Mouse (Mus musculus): Measurements from ENCODE around the gene Fads3. TPM values are rescaled to one million over a fixed set of nuclear protein-coding genes. Genes with fewer than 3 reads are reported as not detected.

Gene Fads3
- polyA plus RNA-seq, 1 experiment from 2014 or later = 17.2 TPM

- Histone ChIP-seq H3K4me3 (replicated peaks) (no peak overlapping the region), H3K36me3 (peaks cover 51% of the 10 kb centered on the region), H3K4me1 (no peaks in the 10 kb centered on the region), H3K27ac (no peak overlapping the region), H3K4me2 (no peak overlapping the region), H3K27me3 (replicated peaks) (no peaks in the 10 kb centered on the region), H3K9me3 (no peaks in the 10 kb centered on the region), H3K9ac (no peak overlapping the region)
- ATAC-seq (ENCODE audit: insufficient read depth, low FRiP score, low read depth) = no peak
- 68% methylated on average over 3 of the region's 3 CpGs for WGBS
Observed at GRCm38 (mm10) chr19:10082105-10082504, 40.7 kb downstream of the Fads3 start.

- Histone ChIP-seq H3K4me3 (replicated peaks) (no peak overlapping the region), H3K36me3 (peaks cover 35% of the 10 kb centered on the region), H3K4me1 (no peaks in the 10 kb centered on the region), H3K9me3 (no peaks in the 10 kb centered on the region), H3K9ac (no peak overlapping the region), H3K4me2 (no peak overlapping the region), H3K27ac (no peak overlapping the region), H3K27me3 (replicated peaks) (no peaks in the 10 kb centered on the region)
- no peak for ATAC-seq (ENCODE audit: insufficient read depth, low FRiP score, low read depth)
- WGBS = 71% methylated on average over 9 of the region's 9 CpGs
Observed at GRCm38 (mm10) chr19:10085454-10085853, 44.1 kb downstream of the Fads3 start.

GRCm38 (mm10) chr19:10086976-10087375, 45.6 kb downstream of the Fads3 start:
- 92% methylated on average over 4 of the region's 4 CpGs for WGBS
- no peak overlapping the region for H3K4me2 ChIP-seq
- H3K27ac ChIP-seq = no peak overlapping the region
- no peaks in the 10 kb centered on the region for H3K9me3 ChIP-seq
- no peaks in the 10 kb centered on the region for H3K27me3 ChIP-seq (replicated peaks)
- peaks cover 47% of the 10 kb centered on the region for H3K36me3 ChIP-seq
- H3K4me3 ChIP-seq (replicated peaks) = no peak overlapping the region
- H3K9ac ChIP-seq = no peak overlapping the region
- no peaks in the 10 kb centered on the region for H3K4me1 ChIP-seq
- ATAC-seq (ENCODE audit: insufficient read depth, low FRiP score, low read depth) = no peak

- 76% methylated on average over 4 of the region's 4 CpGs for WGBS
Observed at GRCm38 (mm10) chr19:10093829-10094228, 52.5 kb downstream of the Fads3 start.

GRCm38 (mm10) chr19:10094695-10095094, 53.3 kb downstream of the Fads3 start:
- Histone ChIP-seq H3K9me3 (no peaks in the 10 kb centered on the region), H3K36me3 (peaks cover 23% of the 10 kb centered on the region), H3K9ac (no peak overlapping the region), H3K4me2 (no peak overlapping the region), H3K4me3 (replicated peaks) (no peak overlapping the region), H3K27me3 (replicated peaks) (no peaks in the 10 kb centered on the region), H3K27ac (peak overlapping the region; percentile 26; the same call in 1 of the 2 replicates), H3K4me1 (peaks cover 14% of the 10 kb centered on the region)
- peak; percentile 70; the same call in 1 of the 2 replicates for ATAC-seq (ENCODE audit: insufficient read depth, low FRiP score, low read depth)
- WGBS = 63% methylated on average over 4 of the region's 4 CpGs

More at GRCm38 (mm10) chr19:10093829-10094228, 52.5 kb downstream of the Fads3 start:
- H3K4me3 ChIP-seq (replicated peaks) = no peak overlapping the region
- no peak overlapping the region for H3K9ac ChIP-seq
- H3K4me1 ChIP-seq = peaks cover 12% of the 10 kb centered on the region; the same call in 1 of the 2 replicates
- H3K36me3 ChIP-seq = peaks cover 30% of the 10 kb centered on the region
- ATAC-seq (ENCODE audit: insufficient read depth, low FRiP score, low read depth) = no peak
- no peak overlapping the region for H3K4me2 ChIP-seq
- no peak overlapping the region for H3K27ac ChIP-seq
- no peaks in the 10 kb centered on the region for H3K9me3 ChIP-seq
- H3K27me3 ChIP-seq (replicated peaks) = no peaks in the 10 kb centered on the region

- Histone ChIP-seq H3K4me2 (no peak overlapping the region), H3K9me3 (no peaks in the 10 kb centered on the region)
- no peak for ATAC-seq (ENCODE audit: insufficient read depth, low FRiP score, low read depth)
Observed at GRCm38 (mm10) chr19:10096371-10096876, 55.1 kb downstream of the Fads3 start.

GRCm38 (mm10) chr19:10097826-10098225, 56.5 kb downstream of the Fads3 start:
- no peak for ATAC-seq (ENCODE audit: insufficient read depth, low FRiP score, low read depth)
- no peak overlapping the region for H3K4me3 ChIP-seq (replicated peaks)
- no peaks in the 10 kb centered on the region for H3K27me3 ChIP-seq (replicated peaks)
- H3K4me2 ChIP-seq = no peak overlapping the region
- peaks cover 3% of the 10 kb centered on the region; the same call in 1 of the 2 replicates for H3K36me3 ChIP-seq
- no peak overlapping the region for H3K27ac ChIP-seq
- H3K4me1 ChIP-seq = peaks cover 18% of the 10 kb centered on the region
- WGBS = 80% methylated on average over 5 of the region's 5 CpGs
- no peak overlapping the region for H3K9ac ChIP-seq
- H3K9me3 ChIP-seq = no peaks in the 10 kb centered on the region

More at GRCm38 (mm10) chr19:10096371-10096876, 55.1 kb downstream of the Fads3 start:
- 75% methylated on average over 2 of the region's 2 CpGs for WGBS
- Histone ChIP-seq H3K36me3 (peaks cover 10% of the 10 kb centered on the region; the same call in 1 of the 2 replicates), H3K9ac (no peak overlapping the region), H3K4me3 (replicated peaks) (no peak overlapping the region), H3K27me3 (replicated peaks) (no peaks in the 10 kb centered on the region), H3K4me1 (peaks cover 18% of the 10 kb centered on the region), H3K27ac (no peak overlapping the region)

- H3K36me3 ChIP-seq = no peaks in the 10 kb centered on the region
- ATAC-seq (ENCODE audit: insufficient read depth, low FRiP score, low read depth) = peak; percentile 56
- H3K4me2 ChIP-seq = peak overlapping the region; percentile 64
- no peaks in the 10 kb centered on the region for H3K9me3 ChIP-seq
- peak overlapping the region; percentile 95 for H3K27ac ChIP-seq
- H3K4me1 ChIP-seq = peaks cover 8% of the 10 kb centered on the region
- peak overlapping the region; percentile 73 for H3K9ac ChIP-seq
- no peaks in the 10 kb centered on the region for H3K27me3 ChIP-seq (replicated peaks)
- under 1% methylated on average over 21 of the region's 21 CpGs for WGBS
- H3K4me3 ChIP-seq (replicated peaks) = peak overlapping the region; percentile 76
Observed at GRCm38 (mm10) chr19:10100631-10101071, 59.3 kb downstream of the Fads3 start.

GRCm38 (mm10) chr19:10101341-10102053, 60.1 kb downstream of the Fads3 start, which contains the start of gene Fads2:
Gene Fads2 (minus strand): TSS chr19:10101746.
- Histone ChIP-seq H3K27me3 (replicated peaks) (no peaks in the 10 kb centered on the region), H3K9ac (peak within 1 kb of the TSS; percentile 73), H3K27ac (peak within 1 kb of the TSS; percentile 95), H3K36me3 (no peaks in the 10 kb centered on the region), H3K4me2 (peak within 1 kb of the TSS; percentile 64), H3K4me1 (peaks cover 6% of the 10 kb centered on the region), H3K4me3 (replicated peaks) (peak within 1 kb of the TSS; percentile 76), H3K9me3 (no peaks in the 10 kb centered on the region)
- peak; percentile 92 for ATAC-seq (ENCODE audit: insufficient read depth, low FRiP score, low read depth)
- WGBS = under 1% methylated on average over 52 of the region's 57 CpGs

- ATAC-seq (ENCODE audit: insufficient read depth, low FRiP score, low read depth) = no peak
- WGBS = 4% methylated on average over 25 of the region's 25 CpGs
- H3K36me3 ChIP-seq = no peaks in the 10 kb centered on the region
Observed at GRCm38 (mm10) chr19:10102054-10102700, 60.8 kb downstream of the Fads3 start.

GRCm38 (mm10) chr19:10104234-10104633, 62.9 kb downstream of the Fads3 start:
- peaks cover 6% of the 10 kb centered on the region for H3K4me1 ChIP-seq
- no peaks in the 10 kb centered on the region for H3K27me3 ChIP-seq (replicated peaks)
- no peaks in the 10 kb centered on the region for H3K9me3 ChIP-seq
- no peak for ATAC-seq (ENCODE audit: insufficient read depth, low FRiP score, low read depth)
- no peak overlapping the region for H3K27ac ChIP-seq
- no peak overlapping the region for H3K9ac ChIP-seq
- H3K36me3 ChIP-seq = no peaks in the 10 kb centered on the region
- 80% methylated on average over 6 of the region's 6 CpGs for WGBS
- H3K4me3 ChIP-seq (replicated peaks) = no peak overlapping the region
- no peak overlapping the region for H3K4me2 ChIP-seq

More at GRCm38 (mm10) chr19:10102054-10102700, 60.8 kb downstream of the Fads3 start:
- H3K9ac ChIP-seq = peak overlapping the region; percentile 46
- peak overlapping the region; percentile 95 for H3K27ac ChIP-seq
- H3K4me2 ChIP-seq = peak overlapping the region; percentile 64
- peaks cover 6% of the 10 kb centered on the region for H3K4me1 ChIP-seq
- no peaks in the 10 kb centered on the region for H3K27me3 ChIP-seq (replicated peaks)
- peak overlapping the region; percentile 76 for H3K4me3 ChIP-seq (replicated peaks)
- no peaks in the 10 kb centered on the region for H3K9me3 ChIP-seq

- 78% methylated on average over 10 of the region's 10 CpGs for WGBS
- ATAC-seq (ENCODE audit: insufficient read depth, low FRiP score, low read depth) = no peak
- Histone ChIP-seq H3K9me3 (no peaks in the 10 kb centered on the region), H3K27me3 (replicated peaks) (no peaks in the 10 kb centered on the region), H3K36me3 (no peaks in the 10 kb centered on the region), H3K4me1 (no peaks in the 10 kb centered on the region; the same call in 1 of the 2 replicates), H3K4me2 (no peak overlapping the region), H3K4me3 (replicated peaks) (no peak overlapping the region), H3K9ac (no peak overlapping the region), H3K27ac (no peak overlapping the region)
Observed at GRCm38 (mm10) chr19:10105034-10105493, 63.7 kb downstream of the Fads3 start.

All from stomach, embryonic 15.5 days (tissue).